Mouse (Mus musculus): ENCODE data around the gene Lrrc59. TPM values are rescaled to one million over a fixed set of nuclear protein-coding genes. Genes with fewer than 3 reads are reported as not detected.

Lrrc59 gene
- 10 to 100 TPM; 35.8 to 37.5 TPM for total RNA-seq (2021)
- long read RNA-seq, experiment 1, transcript Lrrc59-201 (7 exons, 2,837 nt), result major isoform, 132 of 138 reads
- long read RNA-seq, experiment 1, partial matches to known transcripts, result 1 of 138 reads
- long read RNA-seq, experiment 1, other reads (novel, unspliced or antisense), result 5 of 138 reads
- long read RNA-seq, experiment 2, transcript Lrrc59-201 (7 exons, 2,837 nt), result major isoform, 101 of 103 reads
- long read RNA-seq, experiment 2, partial matches to known transcripts, result 0 of 103 reads
- long read RNA-seq, experiment 2, other reads (novel, unspliced or antisense), result 2 of 103 reads

GRCm38 (mm10) chr11:94629199-94629883 lies at the start of gene Lrrc59:
TSS of gene Lrrc59 (plus strand) at chr11:94629767.
- peak; percentile 95 for DNase-seq
- Histone ChIP-seq H3K4me3 (peak within 1 kb of the TSS; percentile 100), H3K27ac (peak within 1 kb of the TSS; percentile 93)
- intact Hi-C loops (cut with DNase I), result no loop called here
- peak; percentile 99 for TF ChIP-seq CTCF (IDR thresholded peaks at IDR 0.05)

GRCm38 (mm10) chr11:94580111-94580740 lies 49.3 kb upstream of the Lrrc59 start:
- no peak overlapping the region for H3K4me3 ChIP-seq
- H3K27ac ChIP-seq, result no peak overlapping the region
- no peak for TF ChIP-seq CTCF (IDR thresholded peaks at IDR 0.05)
- DNase-seq, result no peak
- intact Hi-C loops (cut with DNase I), result no loop called here

- no peak for DNase-seq
- TF ChIP-seq CTCF (IDR thresholded peaks at IDR 0.05), result no peak
- intact Hi-C loops (cut with DNase I), result no loop called here
- no peak overlapping the region for H3K4me3 ChIP-seq
- no peak overlapping the region for H3K27ac ChIP-seq
Observed at GRCm38 (mm10) chr11:94585091-94585490, 44.5 kb upstream of the Lrrc59 start.

- Histone ChIP-seq H3K4me3 (no peak overlapping the region), H3K27ac (no peak overlapping the region)
- intact Hi-C loops (cut with DNase I), result no loop called here
Observed at GRCm38 (mm10) chr11:94587511-94587910, 42.1 kb upstream of the Lrrc59 start.

GRCm38 (mm10) chr11:94596311-94596852 lies 33.2 kb upstream of the Lrrc59 start:
- TF ChIP-seq CTCF (IDR thresholded peaks at IDR 0.05), result no peak
- intact Hi-C loops (cut with DNase I), result no loop called here
- peak; percentile 36 for DNase-seq
- Histone ChIP-seq H3K27ac (no peak overlapping the region), H3K4me3 (no peak overlapping the region)

More at GRCm38 (mm10) chr11:94587511-94587910, 42.1 kb upstream of the Lrrc59 start:
- DNase-seq, result no peak
- TF ChIP-seq CTCF (IDR thresholded peaks at IDR 0.05), result no peak

GRCm38 (mm10) chr11:94597319-94597718 lies 32.2 kb upstream of the Lrrc59 start:
- DNase-seq, result peak; percentile 54
- no peak for TF ChIP-seq CTCF (IDR thresholded peaks at IDR 0.05)
- Histone ChIP-seq H3K27ac (no peak overlapping the region), H3K4me3 (no peak overlapping the region)
- intact Hi-C loops (cut with DNase I), result no loop called here

GRCm38 (mm10) chr11:94598437-94599120 lies 31.0 kb upstream of the Lrrc59 start:
- intact Hi-C loops (cut with DNase I), result no loop called here
- no peak for DNase-seq
- no peak overlapping the region for H3K4me3 ChIP-seq
- H3K27ac ChIP-seq, result no peak overlapping the region
- TF ChIP-seq CTCF (IDR thresholded peaks at IDR 0.05), result no peak

- no peak for DNase-seq
- intact Hi-C loops (cut with DNase I), result no loop called here
- no peak for TF ChIP-seq CTCF (IDR thresholded peaks at IDR 0.05)
- Histone ChIP-seq H3K27ac (no peak overlapping the region), H3K4me3 (peak overlapping the region; percentile 78)
Observed at GRCm38 (mm10) chr11:94600447-94600846, 29.1 kb upstream of the Lrrc59 start.

- intact Hi-C loops (cut with DNase I), result no loop called here
Observed at GRCm38 (mm10) chr11:94601321-94602281, 28.0 kb upstream of the Lrrc59 start, which contains the start of gene Acsf2. TSS of gene Acsf2 (minus strand) at chr11:94601871.

GRCm38 (mm10) chr11:94602356-94602955 lies 27.1 kb upstream of the Lrrc59 start:
- peak overlapping the region; percentile 74 for H3K27ac ChIP-seq

More at GRCm38 (mm10) chr11:94601321-94602281, 28.0 kb upstream of the Lrrc59 start, which contains the start of gene Acsf2:
- TF ChIP-seq CTCF (IDR thresholded peaks at IDR 0.05), result no peak
- Histone ChIP-seq H3K27ac (peak within 1 kb of the TSS; percentile 74), H3K4me3 (peak within 1 kb of the TSS; percentile 78)
- peak; percentile 88 for DNase-seq

More at GRCm38 (mm10) chr11:94602356-94602955, 27.1 kb upstream of the Lrrc59 start:
- TF ChIP-seq CTCF (IDR thresholded peaks at IDR 0.05), result no peak
- no peak for DNase-seq
- intact Hi-C loops (cut with DNase I), result no loop called here
- peak overlapping the region; percentile 78 for H3K4me3 ChIP-seq
